Mouse (Mus musculus) thymus, postnatal 4 days (tissue): ENCODE data around the gene Gse1.

Source experiments
- DNase-seq: peaks from one replicate; pipeline ENCODE4 v3.0.0; 2021

Gse1 gene

GRCm38 (mm10) chr8:120489142-120489754 is 261.0 kb downstream of the Gse1 start:
- DNase-seq = peak; percentile 91

DNA sequence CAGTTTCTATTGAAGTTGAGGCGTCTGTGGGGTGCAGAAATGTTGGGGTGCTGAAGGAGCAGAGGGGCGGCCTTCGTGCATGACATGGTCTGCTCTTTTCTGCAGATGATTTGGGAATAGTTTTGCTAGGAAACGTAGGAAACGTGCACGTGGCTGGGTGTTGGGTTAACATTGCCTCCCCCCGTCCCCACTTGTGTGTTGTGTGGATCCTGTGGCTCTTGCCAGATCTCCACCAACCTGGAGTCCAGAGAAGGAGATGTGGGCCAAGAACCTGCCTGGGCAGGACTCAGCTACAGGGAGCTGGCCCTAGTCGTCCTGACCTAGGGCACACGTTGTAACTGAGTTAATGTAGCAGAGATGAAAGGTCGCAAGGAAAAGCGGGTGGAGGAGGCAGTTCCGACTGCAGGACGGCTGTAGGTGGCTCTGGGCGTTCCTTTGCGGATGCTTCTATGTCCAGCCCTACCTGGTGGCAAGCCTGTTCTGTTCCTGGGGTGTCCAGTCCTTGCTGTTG is 261.6 kb downstream of the Gse1 start:
- peak; percentile 58 for DNase-seq

GRCm38 (mm10) chr8:120490354-120491141 is 262.3 kb downstream of the Gse1 start:
- peak; percentile 50 for DNase-seq

GRCm38 (mm10) chr8:120491166-120491793 is 263.0 kb downstream of the Gse1 start:
- DNase-seq = no peak

GRCm38 (mm10) chr8:120492193-120492880 is 264.1 kb downstream of the Gse1 start:
- no peak for DNase-seq

- DNase-seq = no peak
These were observed 264.6 kb downstream of the Gse1 start for GRCm38 (mm10) chr8:120492881-120493220.

- no peak for DNase-seq
These were observed 265.5 kb downstream of the Gse1 start for GRCm38 (mm10) chr8:120493508-120494464.

- no peak for DNase-seq
These were observed 266.6 kb downstream of the Gse1 start for GRCm38 (mm10) chr8:120494903-120495302.

DNA sequence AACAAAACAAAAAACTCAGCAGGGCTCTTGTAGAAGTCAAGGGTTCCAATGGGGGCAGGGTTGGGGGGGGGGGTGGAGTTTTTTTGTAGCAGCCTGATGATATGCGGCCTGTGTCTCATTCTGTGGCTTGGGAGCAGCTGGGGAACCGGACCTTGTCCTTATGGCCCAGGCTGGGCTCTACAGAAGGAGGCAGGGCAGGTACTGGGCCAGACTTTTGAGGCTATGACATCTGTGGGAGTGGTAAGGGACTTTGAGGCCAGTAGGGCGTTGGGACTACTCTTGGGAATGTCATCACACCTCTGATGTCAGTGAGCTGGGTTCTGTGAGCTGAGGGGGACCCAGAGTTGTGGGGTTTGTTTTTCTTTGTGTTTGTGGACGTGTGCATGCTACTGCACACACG is 267.2 kb downstream of the Gse1 start:
- DNase-seq = no peak

DNA sequence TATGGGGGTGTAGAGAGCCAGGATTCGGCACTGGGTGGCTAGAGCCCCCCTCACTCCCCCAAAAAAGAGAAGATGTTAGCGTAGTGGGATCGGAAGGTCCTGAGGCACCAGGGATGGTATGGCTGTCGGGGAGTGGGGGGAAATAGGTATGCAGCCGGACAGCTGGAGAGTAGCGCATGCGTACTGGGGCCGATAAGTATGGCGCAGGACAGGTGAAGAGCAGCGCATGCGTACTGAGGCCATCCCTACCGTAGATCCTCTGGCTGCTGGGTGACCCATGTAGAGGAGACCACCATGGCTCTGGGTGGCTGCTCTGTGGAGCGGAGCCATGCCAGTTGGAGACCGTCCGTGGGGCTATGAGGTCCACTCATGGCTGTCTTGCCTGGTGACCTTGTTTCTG is 268.2 kb downstream of the Gse1 start:
- no peak for DNase-seq

GRCm38 (mm10) chr8:120497503-120497946 is 269.3 kb downstream of the Gse1 start:
- DNase-seq = peak; percentile 85

- no peak for DNase-seq
These were observed 270.1 kb downstream of the Gse1 start for GRCm38 (mm10) chr8:120498349-120498831.

DNA sequence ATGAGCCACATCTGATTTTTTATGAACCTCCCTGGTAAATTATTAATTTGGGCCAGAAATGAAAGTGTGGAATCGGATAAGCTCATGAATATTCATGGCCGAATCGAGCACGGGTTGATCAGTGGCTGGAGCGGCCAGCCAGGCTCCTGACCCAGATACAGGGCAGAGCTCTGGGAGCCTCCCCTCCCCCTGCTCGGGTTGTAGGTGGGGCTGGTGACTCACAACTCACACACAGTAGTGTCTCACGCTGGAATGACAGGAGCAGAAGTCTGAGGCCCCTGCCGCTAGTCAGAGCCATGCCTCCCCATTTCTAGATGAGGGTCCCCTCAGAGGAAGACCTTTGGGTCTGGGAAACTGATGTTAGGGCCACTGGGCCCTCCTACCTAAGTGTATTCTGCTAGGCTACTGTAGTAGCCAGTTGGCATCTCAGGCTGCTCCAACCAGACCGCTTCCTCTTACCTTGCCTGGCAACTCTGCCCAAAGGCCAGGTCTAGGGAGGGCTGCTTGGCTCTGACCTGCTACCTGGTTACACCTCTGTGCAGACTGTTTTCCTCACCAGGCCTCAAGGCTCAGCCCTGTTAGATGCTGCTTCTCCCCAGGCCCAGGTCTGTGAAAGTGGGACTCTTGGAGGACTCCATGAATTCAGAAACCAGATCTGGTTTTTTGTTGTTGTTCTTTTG is 270.8 kb downstream of the Gse1 start:
- DNase-seq = no peak

GRCm38 (mm10) chr8:120500701-120501261 is 272.5 kb downstream of the Gse1 start:
- DNase-seq = peak; percentile 60

- DNase-seq = no peak
These were observed 273.2 kb downstream of the Gse1 start for GRCm38 (mm10) chr8:120501426-120501825.

- no peak for DNase-seq
These were observed 274.2 kb downstream of the Gse1 start for GRCm38 (mm10) chr8:120502428-120502827.

DNA sequence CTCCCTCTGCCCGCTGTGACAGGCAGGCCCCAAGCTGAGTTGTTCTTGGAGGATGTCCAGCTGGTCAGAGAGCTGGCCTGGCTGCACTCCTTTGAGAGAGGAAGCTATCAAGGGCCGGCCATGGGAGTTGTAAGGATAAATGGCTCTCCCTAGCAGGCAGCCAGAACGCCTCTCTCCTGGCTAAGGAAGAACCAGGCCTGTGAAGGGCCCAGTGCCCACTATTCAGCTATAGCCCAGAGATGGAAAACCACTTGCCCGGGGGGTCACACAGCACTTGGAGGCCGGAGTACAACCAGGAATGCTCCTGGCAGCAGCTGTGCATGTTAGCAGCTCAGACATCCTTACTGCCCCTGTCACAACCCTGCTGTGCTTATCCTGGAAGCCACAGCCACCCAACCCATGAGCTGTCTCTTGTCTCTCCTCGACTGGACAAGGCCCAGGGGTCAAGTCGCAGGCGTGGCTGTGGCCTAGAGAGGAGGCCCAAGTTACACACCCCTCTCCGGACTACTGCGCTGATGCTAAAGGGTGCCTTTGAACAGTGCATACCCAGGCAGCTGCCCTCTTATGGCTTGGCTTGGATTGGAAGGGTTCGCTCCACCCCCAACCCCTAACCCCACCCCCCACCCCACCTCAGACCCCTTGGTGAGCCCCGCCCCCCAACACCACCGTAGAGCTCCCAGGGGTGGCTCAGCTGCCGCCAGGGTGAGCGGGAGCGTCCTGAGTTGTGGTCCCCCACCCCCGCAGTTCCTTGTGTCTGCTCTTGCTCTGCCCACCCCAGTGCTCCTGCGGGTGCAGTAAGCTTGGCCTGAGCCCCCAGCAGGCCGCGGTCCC is 276.2 kb downstream of the Gse1 start:
- peak; percentile 92 for DNase-seq

DNA sequence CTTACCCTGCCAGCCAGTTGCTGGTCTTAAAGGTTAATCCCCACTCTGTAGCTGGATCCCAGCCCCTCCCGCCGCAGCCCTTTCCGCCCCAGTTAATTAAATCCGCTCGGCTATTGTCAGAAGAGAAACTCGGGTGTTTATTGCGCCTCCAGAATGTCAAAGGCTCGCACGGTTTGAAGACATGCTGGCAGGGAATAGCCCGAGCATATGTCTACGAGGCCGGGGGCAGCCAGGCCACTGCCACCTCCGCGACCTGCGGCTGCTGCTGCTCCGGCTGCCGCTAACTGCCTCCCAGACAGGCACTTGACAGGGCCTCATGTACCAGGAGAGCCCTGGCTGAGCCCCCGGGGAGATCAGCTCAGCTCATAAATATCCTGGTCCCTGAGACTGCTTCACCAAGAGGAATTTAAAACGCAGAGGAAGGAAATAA is 276.8 kb downstream of the Gse1 start:
- peak; percentile 69 for DNase-seq

DNA sequence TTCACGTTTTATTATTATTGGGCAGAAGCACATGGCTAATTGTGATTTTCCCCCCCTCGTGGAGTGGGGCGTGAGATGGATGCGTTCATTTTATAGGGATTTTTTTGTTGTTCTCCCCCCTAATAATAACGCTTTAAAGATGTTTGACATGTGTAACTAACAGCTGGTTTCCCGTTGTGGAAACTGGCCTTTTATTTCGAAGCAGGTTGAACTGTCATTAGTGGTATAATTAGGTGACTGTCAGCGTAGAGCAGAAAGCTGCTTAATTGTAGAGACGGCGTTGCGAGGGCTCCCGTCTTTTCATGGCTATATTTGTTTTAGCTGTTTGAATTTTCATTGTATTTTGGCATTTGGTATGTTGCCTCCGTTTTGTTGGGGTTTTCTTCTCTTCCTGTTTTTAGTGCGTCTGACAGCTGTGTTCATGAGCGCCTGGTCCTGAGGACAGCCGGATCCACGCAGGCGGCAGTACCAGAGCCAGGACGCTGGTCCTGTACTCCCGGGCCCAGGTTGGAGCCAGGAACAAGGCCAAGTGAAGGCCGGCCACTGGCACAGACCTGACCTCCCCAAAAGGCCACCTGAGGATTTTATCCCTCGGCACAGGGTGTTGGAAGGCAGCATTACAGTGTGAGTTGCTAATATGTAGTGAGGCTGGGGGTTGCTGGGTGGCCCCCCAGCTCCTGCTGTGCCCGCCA is 277.5 kb downstream of the Gse1 start:
- peak; percentile 57 for DNase-seq
